In the genomic region with DNA sequence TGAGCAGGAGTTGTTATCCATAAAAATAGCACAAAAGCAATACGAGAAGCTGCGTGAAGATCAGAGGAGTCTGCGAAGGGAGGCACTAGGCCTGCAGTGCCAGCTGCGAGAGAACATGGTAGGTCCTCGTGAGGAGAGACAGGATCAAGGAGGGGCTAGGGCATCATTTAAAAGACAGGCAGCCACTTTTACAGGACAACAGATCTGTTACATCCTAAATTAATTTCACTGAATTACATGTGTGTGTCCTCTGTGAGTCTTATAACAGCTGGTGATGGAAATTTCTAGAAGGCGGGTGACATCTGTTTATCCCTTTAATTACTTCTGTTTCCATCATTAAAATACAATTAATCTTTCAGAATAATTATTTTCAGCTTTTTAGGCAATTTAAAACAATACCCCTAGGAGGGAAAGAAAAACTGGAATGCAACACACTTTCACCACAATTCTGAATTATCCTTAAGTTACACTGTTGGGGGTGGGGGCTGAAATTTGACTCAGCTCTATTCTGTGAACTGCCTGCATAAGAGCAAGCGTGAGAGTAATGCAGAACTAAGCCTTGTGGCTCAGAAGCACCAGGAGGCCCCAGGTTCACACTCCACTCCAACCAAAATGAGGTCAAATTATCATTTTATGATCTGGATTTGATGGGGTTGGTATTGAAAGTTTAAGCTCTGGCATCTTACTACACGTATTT, we compare ENCODE assay signal across 1 mouse cellular context.
TF ChIP-seq lines count a peak whose summit lies in the region.

No protein-coding gene starts in this region.

TF ChIP-seq in myocyte, 11 proteins besides CTCF, POLR2A, EP300 and RAD21 (continued from another document):
- TF ChIP-seq USF1 (IDR thresholded peaks at IDR 0.05; ENCODE audit: low read depth) (no peak), POLR2AphosphoS2 (IDR thresholded peaks at IDR 0.05; ENCODE audit: insufficient read length, low read depth) (no peak), REST (IDR thresholded peaks at IDR 0.05; ENCODE audit: insufficient read depth, insufficient read length) (no peak), E2F4 (IDR thresholded peaks at IDR 0.05; ENCODE audit: insufficient read depth) (no peak), MAX (IDR thresholded peaks at IDR 0.05; ENCODE audit: low read depth) (no peak), SRF (IDR thresholded peaks at IDR 0.05; ENCODE audit: control insufficient read depth, insufficient read length, low read depth) (no peak), TCF3 (IDR thresholded peaks at IDR 0.05; ENCODE audit: insufficient read length, low read depth) (no peak)
